Mouse (Mus musculus) erythroid progenitor cell, adult 5-6 weeks (primary cell): ENCODE measurements at regions not wholly inside any gene's neighbourhood (a gene's known extent, or its start where the extent isn't known, plus 50 kb on each side); places are given as distances from the start of the nearest gene placed in this dataset.

ENCODE experiments used
- ATAC-seq: replicated peaks from 2 replicates; pipeline ENCODE4 v1.8.0; 2016; ENCODE audit warnings: moderate number of reproducible peaks, mild to moderate bottlenecking, moderate TSS enrichment, inconsistent platforms; ENCODE audit not compliant: poor library complexity, low FRiP score, severe bottlenecking

GRCm38 (mm10) chr4:34328151-34328785, 222.5 kb upstream of the Akirin2 start:
- no peak for ATAC-seq

- ATAC-seq = no peak
Measured at GRCm38 (mm10) chr4:34336971-34337797, 213.6 kb upstream of the Akirin2 start.

GRCm38 (mm10) chr4:34337852-34338251, 212.9 kb upstream of the Akirin2 start:
- ATAC-seq = no peak

- ATAC-seq = no peak
Measured at GRCm38 (mm10) chr4:34340057-34340456, 210.7 kb upstream of the Akirin2 start.

- no peak for ATAC-seq
Measured at GRCm38 (mm10) chr4:34371281-34372032, 179.3 kb upstream of the Akirin2 start.

GRCm38 (mm10) chr4:34386338-34386967, 164.3 kb upstream of the Akirin2 start:
- no peak for ATAC-seq

- ATAC-seq = no peak
Measured at GRCm38 (mm10) chr4:34391499-34391898, 159.2 kb upstream of the Akirin2 start.

GRCm38 (mm10) chr4:34403061-34403460, 147.7 kb upstream of the Akirin2 start:
- ATAC-seq = no peak

- no peak for ATAC-seq
Measured at GRCm38 (mm10) chr4:34407181-34407580, 143.6 kb upstream of the Akirin2 start.

GRCm38 (mm10) chr4:34420970-34421369, 129.8 kb upstream of the Akirin2 start:
- ATAC-seq = no peak

GRCm38 (mm10) chr4:34424131-34424646, 126.5 kb upstream of the Akirin2 start:
- ATAC-seq = no peak

- ATAC-seq = no peak
Measured at GRCm38 (mm10) chr4:34429003-34429402, 121.7 kb upstream of the Akirin2 start.

GRCm38 (mm10) chr4:34429456-34430235, 121.1 kb upstream of the Akirin2 start:
- no peak for ATAC-seq

- no peak for ATAC-seq
Measured at GRCm38 (mm10) chr4:34437316-34437715, 113.4 kb upstream of the Akirin2 start.

- no peak for ATAC-seq
Measured at GRCm38 (mm10) chr4:34449582-34449981, 101.2 kb upstream of the Akirin2 start.

GRCm38 (mm10) chr4:34462591-34462990, 88.1 kb upstream of the Akirin2 start:
- no peak for ATAC-seq

GRCm38 (mm10) chr4:34465845-34466244, 84.9 kb upstream of the Akirin2 start:
- ATAC-seq = no peak

GRCm38 (mm10) chr4:34466309-34466708, 84.4 kb upstream of the Akirin2 start:
- ATAC-seq = no peak

GRCm38 (mm10) chr4:34468096-34468495, 82.6 kb upstream of the Akirin2 start:
- ATAC-seq = no peak
